Mouse (Mus musculus) Patski (cell line): Measurements from ENCODE around the gene Csdc2. TPM values are rescaled to one million over a fixed set of nuclear protein-coding genes. Genes with fewer than 3 reads are reported as not detected.

ENCODE experiments used
- ATAC-seq: fragments of 100-300 bp; one replicate; pipeline ENCODE4 v1.8.0; 2021
- CTCF ChIA-PET: fragments of 350-600 bp; sonication (Branson Sonifier 250); formaldehyde crosslinking; loops from one replicate; lab custom pipeline; 2022; ENCODE audit warnings: inconsistent platforms; lab: Charles Lee
- POLR2A ChIA-PET: fragments of 350-600 bp; sonication (Branson Sonifier 250); formaldehyde crosslinking; loops from one replicate; lab custom pipeline; 2022; ENCODE audit warnings: antibody characterized with exemption, inconsistent platforms; lab: Charles Lee
- DNase-seq: peaks from one replicate; pipeline ENCODE4 v3.0.0-alpha.2; 2011; ENCODE audit warnings: low read depth, low spot score
- H3K27me3 ChIP-seq: fragments of 371-371 bp; one replicate; pipeline ENCODE4 v1.5.1; 2021
- CTCF ChIP-seq: fragments of 100-300 bp; IDR thresholded peaks from one replicate; pipeline ENCODE4 v1.5.1; 2021
- in situ Hi-C: fragments of 300-500 bp; cut with MboI; formaldehyde crosslinking; loops from 3 replicates; pipeline ENCODE4 v1.11.1; 2018; ENCODE audit warnings: low pct_unique_long_range_greater_than_20kb, mixed read lengths
- polyA plus RNA-seq: library from polyadenylated mRNA; unstranded; gene quantifications from one replicate; pipeline ENCODE4 v1.2.3, GENCODE M21; 2021

Csdc2 gene
- polyA plus RNA-seq, 1 experiment from 2014 or later, result 24.9 TPM

- CTCF ChIA-PET, result no interaction called here
- in situ Hi-C loops, result no loop called here
- no peak for DNase-seq
- H3K27me3 ChIP-seq, result no peaks in the 10 kb centered on the region
- ATAC-seq, result no peak
- TF ChIP-seq CTCF, result no peak
- POLR2A ChIA-PET, result no interaction called here
Observed at GRCm38 (mm10) chr15:81920546-81921217, 15.9 kb upstream of the Csdc2 start.

- no peak for DNase-seq
- CTCF ChIA-PET, result interaction anchor here (1.5 kb wide), 1 partner anchor 10 kb away, joined by 4 read pairs; no protein-coding TSS in a partner anchor
- ATAC-seq, result no peak
- POLR2A ChIA-PET, result no interaction called here
- in situ Hi-C loops, result no loop called here
- no peak for TF ChIP-seq CTCF
- no peaks in the 10 kb centered on the region for H3K27me3 ChIP-seq
Observed at GRCm38 (mm10) chr15:81921255-81921654, 15.3 kb upstream of the Csdc2 start.

GRCm38 (mm10) chr15:81924933-81925332 lies 11.6 kb upstream of the Csdc2 start:
- H3K27me3 ChIP-seq, result no peaks in the 10 kb centered on the region
- no peak for ATAC-seq

GRCm38 (mm10) chr15:81925760-81926445 lies 10.7 kb upstream of the Csdc2 start, which contains the start of gene Polr3h:
Polr3h (minus strand) TSS chr15:81926240.
- TF ChIP-seq CTCF, result no peak
- no peaks in the 10 kb centered on the region for H3K27me3 ChIP-seq
- in situ Hi-C loops, result no loop called here
- DNase-seq (peak; percentile 77), ATAC-seq (peak; percentile 68)
- POLR2A ChIA-PET, result interaction anchor here (0.5 to 0.9 kb wide), 2 partner anchors 11 to 59 kb away, joined by 3 to 4 read pairs; no protein-coding TSS in a partner anchor
- CTCF ChIA-PET, result interaction anchor here (1.4 kb wide), 1 partner anchor 11 kb away, joined by 3 read pairs; the partner anchor contains the start of gene Csdc2

More at GRCm38 (mm10) chr15:81924933-81925332, 11.6 kb upstream of the Csdc2 start:
- in situ Hi-C loops, result no loop called here
- no peak for TF ChIP-seq CTCF
- DNase-seq, result no peak
- ChIA-PET POLR2A (no interaction called here), CTCF (interaction anchor here (1.4 kb wide), 1 partner anchor 12 kb away, joined by 3 read pairs; the partner anchor contains the start of gene Csdc2)

GRCm38 (mm10) chr15:81926446-81926822 lies 10.1 kb upstream of the Csdc2 start:
- ATAC-seq, result peak; percentile 2

GRCm38 (mm10) chr15:81927741-81928140 lies 8.8 kb upstream of the Csdc2 start:
- ChIA-PET CTCF (interaction anchor here (0.7 to 1.3 kb wide), 6 partner anchors 9 to 30 kb away, joined by 3 to 7 read pairs (median 3); partner anchors contain the start of gene Csdc2), POLR2A (interaction anchor here (0.7 kb wide), 1 partner anchor 137 kb away, joined by 3 read pairs; no protein-coding TSS in a partner anchor)
- TF ChIP-seq CTCF, result no peak
- ATAC-seq (peak; percentile 33), DNase-seq (peak; percentile 81)
- in situ Hi-C loops, result no loop called here
- H3K27me3 ChIP-seq, result no peaks in the 10 kb centered on the region

More at GRCm38 (mm10) chr15:81926446-81926822, 10.1 kb upstream of the Csdc2 start:
- POLR2A ChIA-PET, result interaction anchor here (0.5 kb wide), 1 partner anchor 58 kb away, joined by 3 read pairs; no protein-coding TSS in a partner anchor
- CTCF ChIA-PET, result no interaction called here
- no peak for TF ChIP-seq CTCF
- H3K27me3 ChIP-seq, result no peaks in the 10 kb centered on the region
- in situ Hi-C loops, result no loop called here
- DNase-seq, result no peak

- POLR2A ChIA-PET, result no interaction called here
- in situ Hi-C loops, result no loop called here
- H3K27me3 ChIP-seq, result no peaks in the 10 kb centered on the region
- ATAC-seq (peak; percentile 15), DNase-seq (peak; percentile 49)
- CTCF ChIA-PET, result interaction anchor here (0.7 to 1.3 kb wide), 6 partner anchors 9 to 29 kb away, joined by 3 to 7 read pairs (median 3); partner anchors contain the start of gene Csdc2
- no peak for TF ChIP-seq CTCF
Observed at GRCm38 (mm10) chr15:81928277-81928676, 8.3 kb upstream of the Csdc2 start.

- CTCF ChIA-PET, result interaction anchor here (1.1 to 1.4 kb wide), 2 partner anchors 24 to 27 kb away, joined by 4 read pairs; partner anchors contain the start of gene Pmm1
- no peaks in the 10 kb centered on the region for H3K27me3 ChIP-seq
- in situ Hi-C loops, result no loop called here
- POLR2A ChIA-PET, result no interaction called here
- no peak for ATAC-seq
- no peak for TF ChIP-seq CTCF
- no peak for DNase-seq
Observed at GRCm38 (mm10) chr15:81932951-81933470, 3.5 kb upstream of the Csdc2 start.

- no peaks in the 10 kb centered on the region for H3K27me3 ChIP-seq
- TF ChIP-seq CTCF, result no peak
- in situ Hi-C loops, result no loop called here
- ATAC-seq (no peak), DNase-seq (no peak)
- ChIA-PET POLR2A (no interaction called here), CTCF (no interaction called here)
Observed at GRCm38 (mm10) chr15:81933986-81934385, 2.6 kb upstream of the Csdc2 start.
